Mouse (Mus musculus): ENCODE results near the gene Slc25a39.

DNA sequence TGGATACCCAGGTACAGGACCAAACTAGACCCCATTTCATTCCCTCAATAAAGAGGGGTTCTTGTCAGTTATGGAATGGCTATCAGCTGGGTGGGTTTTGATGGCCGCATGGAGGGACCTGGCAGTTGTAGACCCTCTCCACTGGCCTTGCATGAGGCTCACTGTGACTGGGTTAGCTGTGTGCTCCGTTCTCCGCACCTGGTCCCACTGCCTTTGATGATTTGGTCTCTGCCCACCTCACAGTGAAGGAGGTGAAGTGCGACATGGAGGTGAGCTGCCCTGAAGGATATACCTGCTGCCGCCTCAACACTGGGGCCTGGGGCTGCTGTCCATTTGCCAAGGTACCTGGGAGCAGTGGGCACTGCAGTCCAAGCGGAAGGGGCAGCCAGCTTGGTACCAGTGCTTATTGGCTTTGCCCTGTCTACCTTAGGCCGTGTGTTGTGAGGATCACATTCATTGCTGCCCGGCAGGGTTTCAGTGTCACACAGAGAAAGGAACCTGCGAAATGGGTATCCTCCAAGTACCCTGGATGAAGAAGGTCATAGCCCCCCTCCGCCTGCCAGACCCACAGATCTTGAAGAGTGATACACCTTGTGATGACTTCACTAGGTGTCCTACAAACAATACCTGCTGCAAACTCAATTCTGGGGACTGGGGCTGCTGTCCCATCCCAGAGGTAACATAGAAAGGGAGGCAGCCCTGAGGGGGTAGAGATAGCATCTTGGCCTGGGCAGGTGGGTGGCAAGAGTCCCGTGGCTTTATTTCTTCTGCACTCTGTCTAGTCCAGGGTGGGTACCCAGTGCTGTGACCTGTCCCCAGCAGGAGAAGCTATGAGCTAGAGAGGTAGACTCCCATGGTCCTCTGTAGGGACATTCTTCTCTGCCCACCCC, 27.3 kb upstream of the Slc25a39 start:
- TF ChIP-seq POLR2A (IDR thresholded peaks at IDR 0.05; ENCODE audit: extremely low read depth, insufficient read depth, low read length): no peak
- TF ChIP-seq CTCF (IDR thresholded peaks at IDR 0.05; ENCODE audit: extremely low read depth, insufficient read depth, low read length): no peak
